Mouse (Mus musculus) cerebral cortex, adult 2 months (tissue): Measurements from ENCODE around the gene Hist1h2ai.

Source experiments
- WGBS: fragments of 180-500 bp; shearing (Covaris S2); methylation state at CpG from one replicate; pipeline ENCODE4 v1.1.7; 2018; 5-methylcytosine and 5-hydroxymethylcytosine counted together

Gene Hist1h2ai

DNA sequence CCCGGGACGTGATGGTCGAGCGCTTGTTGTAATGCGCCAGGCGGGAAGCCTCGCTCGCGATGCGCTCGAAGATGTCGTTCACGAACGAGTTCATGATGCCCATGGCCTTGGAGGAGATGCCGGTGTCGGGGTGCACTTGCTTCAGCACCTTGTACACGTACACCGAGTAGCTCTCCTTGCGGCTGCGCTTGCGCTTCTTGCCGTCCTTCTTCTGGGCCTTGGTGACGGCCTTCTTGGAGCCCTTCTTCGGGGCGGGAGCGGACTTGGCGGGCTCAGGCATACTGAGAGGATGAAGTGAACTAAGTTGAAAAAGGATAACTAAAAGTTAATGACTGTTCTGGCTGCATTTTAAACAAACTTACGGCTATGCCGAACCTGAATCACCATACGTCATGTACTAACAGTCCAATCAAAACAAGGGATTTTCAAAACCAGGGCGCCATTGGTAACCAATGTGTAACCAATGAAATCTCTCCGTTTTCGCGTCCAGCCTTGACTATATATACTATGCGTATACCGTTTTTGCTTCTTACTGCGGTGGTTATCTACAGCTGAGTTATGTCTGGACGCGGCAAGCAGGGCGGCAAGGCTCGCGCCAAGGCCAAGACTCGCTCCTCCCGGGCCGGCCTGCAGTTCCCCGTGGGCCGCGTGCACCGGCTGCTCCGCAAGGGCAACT is at the start of gene Hist1h2ai, which contains the start of gene Hist1h2bl:
Hist1h2ai (plus strand) TSS at position 559 of the 676 bp plus-strand sequence.
Hist1h2bl (minus strand) TSS at position 280 of the 676 bp plus-strand sequence.
- under 1% methylated on average over 35 of the region's 50 CpGs for WGBS

- 82% methylated on average over 2 of the region's 2 CpGs for WGBS
Observed at GRCm38 (mm10) chr13:21677305-21677704, 38.9 kb upstream of the Hist1h2ai start, which contains the start of gene Olfr1360. Gene Olfr1360 (minus strand): TSS chr13:21677405.

DNA sequence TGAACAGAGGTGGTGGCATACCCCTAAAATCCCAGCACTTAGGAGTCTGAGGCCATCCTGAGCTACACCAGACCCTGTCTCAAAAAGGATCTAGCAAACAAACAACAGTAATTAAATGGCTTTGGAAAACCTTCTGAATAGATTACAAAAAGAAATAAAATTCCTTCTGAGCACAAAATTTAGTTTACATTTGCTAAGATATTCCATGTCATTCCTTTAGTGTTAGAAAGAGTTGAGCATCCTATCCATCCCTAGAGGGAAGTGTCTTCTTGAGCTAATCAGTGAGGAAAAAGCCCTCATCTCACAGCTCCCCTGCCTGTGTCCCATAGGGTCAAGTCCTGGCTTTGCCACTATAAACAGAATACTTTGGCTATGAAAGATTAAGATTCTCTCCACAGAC is 18.4 kb upstream of the Hist1h2ai start, which contains the start of gene Olfr1359:
Olfr1359 (plus strand) TSS at position 301 of the 400 bp plus-strand sequence.

GRCm38 (mm10) chr13:21706669-21707068 is 9.6 kb upstream of the Hist1h2ai start:
- WGBS: 65% methylated on average over 4 of the region's 4 CpGs

DNA sequence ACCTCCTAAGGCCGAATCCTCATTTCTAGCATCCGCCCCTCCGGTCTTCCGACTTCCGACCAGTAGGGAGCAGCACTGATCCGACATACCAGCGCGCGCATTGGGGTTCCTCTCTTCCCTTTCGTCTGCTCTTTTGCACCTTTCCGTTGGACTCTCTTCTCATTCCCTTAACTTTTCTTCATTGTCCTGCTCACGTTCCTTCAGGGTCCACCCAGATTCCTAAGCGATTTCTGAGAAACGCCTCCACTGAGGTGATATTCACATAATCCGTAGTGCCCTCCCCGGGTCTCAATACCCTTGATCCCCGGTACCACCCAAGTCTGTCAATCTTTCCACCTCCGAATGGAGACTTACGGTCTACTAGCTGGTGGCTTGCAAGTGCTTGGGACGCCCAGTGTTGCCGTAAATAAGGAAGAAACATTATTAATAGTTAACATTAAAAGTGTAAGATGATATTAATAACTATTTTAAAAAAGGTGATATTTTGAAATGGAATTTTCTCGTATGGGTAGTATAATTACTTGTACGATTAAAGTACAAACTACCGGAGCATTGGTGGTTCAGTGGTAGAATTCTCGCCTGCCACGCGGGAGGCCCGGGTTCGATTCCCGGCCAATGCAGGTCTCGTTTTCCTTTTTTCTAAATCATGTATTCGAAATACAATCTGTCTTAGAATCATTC is 6.1 kb upstream of the Hist1h2ai start:
- under 1% methylated on average over 32 of the region's 32 CpGs for WGBS

DNA sequence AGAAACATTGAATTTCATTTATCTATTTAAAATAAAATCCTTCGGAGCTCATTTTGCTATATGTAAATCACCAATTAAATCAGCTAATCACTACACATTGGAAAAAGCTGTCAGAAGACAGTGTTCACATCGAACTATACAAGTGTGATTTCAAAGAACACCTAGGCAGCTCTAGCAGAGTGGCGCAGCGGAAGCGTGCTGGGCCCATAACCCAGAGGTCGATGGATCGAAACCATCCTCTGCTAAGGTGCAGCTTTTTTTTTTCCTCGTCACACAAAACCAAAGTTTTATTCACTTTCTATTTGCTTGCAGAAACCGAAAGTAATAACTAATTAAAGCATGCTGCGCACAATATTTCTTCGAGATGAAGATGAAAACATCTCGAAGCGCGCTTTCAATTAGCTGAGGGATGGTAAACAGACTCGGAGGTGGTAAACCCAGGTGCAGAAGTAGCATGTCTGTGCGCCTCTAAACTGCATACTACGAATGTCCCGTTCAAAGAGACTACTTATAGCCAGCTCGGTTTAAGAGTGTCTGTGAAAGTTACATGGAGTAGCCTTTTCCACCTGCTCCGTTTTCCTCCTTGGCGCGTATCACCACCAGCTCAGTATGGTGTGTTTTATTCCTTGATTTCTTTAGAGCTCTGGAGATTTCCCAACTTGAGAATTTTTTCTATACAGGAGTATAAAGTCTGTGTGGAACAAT is 5.2 kb upstream of the Hist1h2ai start:
- 3% methylated on average over 22 of the region's 22 CpGs for WGBS

- WGBS: 32% methylated on average over 4 of the region's 4 CpGs
Observed at GRCm38 (mm10) chr13:21711698-21712097, 4.5 kb upstream of the Hist1h2ai start.

- whole genome bisulfite sequencing: under 1% methylated on average over 7 of the region's 7 CpGs
Observed at GRCm38 (mm10) chr13:21714725-21715124, 1.5 kb upstream of the Hist1h2ai start.

- under 1% methylated on average over 22 of the region's 22 CpGs for WGBS
Observed at GRCm38 (mm10) chr13:21715131-21715863, 925 bp upstream of the Hist1h2ai start.

DNA sequence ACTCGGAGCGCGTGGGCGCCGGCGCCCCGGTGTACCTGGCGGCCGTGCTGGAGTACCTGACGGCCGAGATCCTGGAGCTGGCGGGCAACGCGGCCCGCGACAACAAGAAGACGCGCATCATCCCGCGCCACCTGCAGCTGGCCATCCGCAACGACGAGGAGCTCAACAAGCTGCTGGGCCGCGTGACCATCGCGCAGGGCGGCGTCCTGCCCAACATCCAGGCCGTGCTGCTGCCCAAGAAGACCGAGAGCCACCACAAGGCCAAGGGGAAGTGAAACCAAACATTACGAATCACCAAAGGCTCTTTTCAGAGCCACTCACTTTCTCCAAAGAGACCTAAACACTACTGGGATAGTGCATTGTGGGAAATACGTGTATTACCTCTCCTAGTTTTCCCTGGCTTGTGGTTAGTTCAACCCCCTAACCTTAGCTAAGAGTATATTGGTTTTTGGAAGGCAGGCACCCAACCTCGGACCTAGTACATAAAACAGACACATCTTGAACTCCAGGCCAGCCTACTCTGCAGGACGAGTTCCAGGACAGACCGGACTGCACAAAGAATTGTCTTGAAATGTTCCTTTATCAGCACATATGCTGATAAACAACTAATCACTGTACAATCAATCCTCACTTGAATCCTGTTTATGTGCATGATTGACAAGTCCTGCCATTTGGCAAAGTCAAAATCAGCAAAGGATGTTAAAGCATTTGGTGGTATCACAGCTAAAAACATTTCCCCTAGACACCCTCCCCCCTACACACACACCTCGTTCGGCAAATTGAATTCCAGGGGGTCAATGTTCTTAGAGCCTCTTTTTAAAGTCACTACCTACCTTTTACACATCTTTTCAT is 544 bp downstream of the Hist1h2ai start:
- WGBS: 0% methylated on average over 15 of the region's 38 CpGs

- 4% methylated on average over 32 of the region's 56 CpGs for WGBS
Observed at GRCm38 (mm10) chr13:21717397-21718357, 1.5 kb downstream of the Hist1h2ai start, which contains the start of gene Hist1h3h. Gene Hist1h3h (plus strand): TSS chr13:21717659.

DNA sequence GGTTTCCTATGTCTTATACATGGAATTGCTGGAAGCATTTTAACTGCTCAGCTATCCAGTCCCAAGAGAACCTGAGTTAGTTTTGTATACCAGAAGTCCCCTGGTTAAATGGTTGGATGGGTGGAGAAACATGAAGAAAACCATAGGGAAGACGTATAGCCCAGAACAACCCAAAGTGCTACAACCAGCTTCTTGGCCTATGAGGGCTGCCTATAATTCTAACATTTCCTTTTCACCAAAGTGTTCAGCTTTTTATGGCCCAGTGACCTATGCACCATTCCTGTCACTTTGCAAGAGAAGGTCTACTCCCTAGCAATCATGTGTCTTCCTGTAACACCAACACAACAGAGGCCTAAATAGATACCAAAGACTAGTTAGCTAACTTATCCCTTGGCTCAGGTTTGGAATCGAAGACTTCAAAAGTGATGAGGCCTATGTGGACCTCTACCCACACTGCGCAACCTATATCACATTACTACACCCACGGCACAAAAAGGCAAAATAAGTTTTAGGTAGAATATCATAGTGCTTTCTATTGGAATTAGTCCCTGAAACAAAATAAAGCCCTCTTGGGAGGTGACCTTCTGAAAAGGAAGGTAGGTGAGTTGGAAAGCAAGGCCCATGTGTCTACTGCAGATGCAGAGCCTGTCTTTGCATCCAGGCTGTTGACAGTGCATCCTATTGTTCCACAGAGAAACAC is 2.3 kb downstream of the Hist1h2ai start:
- 80% methylated on average over 4 of the region's 4 CpGs for WGBS

GRCm38 (mm10) chr13:21721107-21721756 is 5.0 kb downstream of the Hist1h2ai start:
- WGBS: 3% methylated on average over 24 of the region's 44 CpGs

- under 1% methylated on average over 37 of the region's 37 CpGs for WGBS
Observed at GRCm38 (mm10) chr13:21721757-21722372, 5.6 kb downstream of the Hist1h2ai start, which contains the start of gene Hist1h2bm. Gene Hist1h2bm (plus strand): TSS chr13:21722044.

DNA sequence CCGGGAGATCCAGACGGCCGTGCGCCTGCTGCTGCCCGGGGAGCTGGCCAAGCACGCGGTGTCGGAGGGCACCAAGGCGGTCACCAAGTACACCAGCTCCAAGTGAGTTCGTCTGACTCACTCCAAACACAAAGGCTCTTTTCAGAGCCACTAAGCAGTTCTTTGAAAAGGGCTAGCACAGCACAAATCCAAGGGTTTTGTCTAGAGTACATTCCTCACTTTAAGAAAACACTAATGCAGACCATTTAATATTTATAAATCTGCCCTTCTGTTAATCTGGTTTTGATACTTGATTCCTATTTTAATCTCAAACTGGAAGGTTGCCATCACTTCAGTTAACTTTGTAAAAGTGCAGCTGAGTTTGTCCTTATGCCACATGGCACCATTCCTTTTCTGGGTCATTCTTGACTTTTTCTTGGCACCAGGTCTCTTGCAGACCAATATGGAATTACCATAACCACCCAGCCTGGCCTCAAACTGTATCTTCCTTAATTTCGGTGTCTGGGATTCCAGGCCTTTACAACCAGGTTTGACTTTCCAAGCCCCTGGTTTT is 6.2 kb downstream of the Hist1h2ai start:
- 4% methylated on average over 11 of the region's 11 CpGs for WGBS

GRCm38 (mm10) chr13:21722993-21723836 is 7.0 kb downstream of the Hist1h2ai start:
- 39% methylated on average over 5 of the region's 5 CpGs for WGBS
